Mouse (Mus musculus) kidney, adult 18-20 months (tissue): ENCODE data around the gene Micall2.

Source experiments
- DNase-seq: peaks from one replicate; pipeline ENCODE4 v3.0.0; 2021

Micall2 gene

DNA sequence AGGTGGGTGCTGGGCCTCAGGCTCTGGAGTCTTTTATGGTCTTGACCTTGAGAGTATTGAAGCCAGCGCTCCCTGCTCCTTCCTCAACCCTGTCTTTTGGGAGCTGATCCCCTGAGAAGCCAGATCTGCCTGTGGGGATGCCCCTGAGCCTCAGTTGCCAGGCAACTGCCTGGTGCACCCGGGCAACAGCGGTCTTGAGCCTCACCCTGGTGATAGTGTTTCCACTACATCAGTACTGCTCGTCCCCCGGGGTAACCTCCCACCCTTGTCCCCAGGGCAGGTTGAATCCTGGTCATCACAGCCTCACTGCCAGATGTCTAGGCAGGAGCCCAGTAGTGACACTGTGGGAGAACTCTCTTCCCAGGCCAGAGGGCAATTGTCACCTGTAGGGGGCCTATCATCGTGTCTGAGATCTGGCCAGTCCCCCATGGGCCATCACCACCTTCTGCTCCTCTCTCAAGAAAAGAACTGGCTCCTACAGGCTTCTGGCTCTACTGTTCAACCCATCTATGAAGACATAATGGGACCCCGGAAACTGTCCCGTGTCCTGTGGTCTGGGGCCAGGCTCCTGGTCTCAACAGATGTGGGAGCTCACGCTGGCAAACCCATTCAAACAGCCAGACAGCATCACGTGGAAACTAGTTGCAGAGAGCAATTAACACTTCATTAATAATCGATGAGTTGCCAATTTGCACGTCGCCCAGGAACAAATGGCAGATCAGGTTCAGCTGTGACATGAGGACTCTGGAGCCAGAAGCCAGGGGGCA, 61.0 kb downstream of the Micall2 start:
- no peak for DNase-seq

DNA sequence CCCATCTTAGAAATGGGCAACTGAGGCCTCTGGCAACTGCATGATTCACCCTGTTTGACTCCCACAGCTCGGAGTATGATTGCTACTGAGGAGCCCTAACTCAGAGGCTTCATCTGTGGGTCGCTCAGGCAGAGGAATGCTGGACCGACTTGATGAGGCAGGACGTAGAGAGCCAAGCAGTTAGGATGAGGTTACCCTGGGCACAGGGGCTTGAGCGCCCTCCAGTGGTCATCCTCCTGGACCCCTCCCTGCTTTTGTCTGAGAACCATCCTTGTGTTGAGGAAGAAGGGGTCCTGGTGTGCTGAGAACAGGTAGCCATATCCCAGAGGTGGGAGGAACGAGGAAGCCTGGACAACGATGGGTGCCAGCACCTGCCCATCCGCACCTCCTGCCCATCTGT, 66.8 kb downstream of the Micall2 start:
- peak; percentile 29 for DNase-seq

DNA sequence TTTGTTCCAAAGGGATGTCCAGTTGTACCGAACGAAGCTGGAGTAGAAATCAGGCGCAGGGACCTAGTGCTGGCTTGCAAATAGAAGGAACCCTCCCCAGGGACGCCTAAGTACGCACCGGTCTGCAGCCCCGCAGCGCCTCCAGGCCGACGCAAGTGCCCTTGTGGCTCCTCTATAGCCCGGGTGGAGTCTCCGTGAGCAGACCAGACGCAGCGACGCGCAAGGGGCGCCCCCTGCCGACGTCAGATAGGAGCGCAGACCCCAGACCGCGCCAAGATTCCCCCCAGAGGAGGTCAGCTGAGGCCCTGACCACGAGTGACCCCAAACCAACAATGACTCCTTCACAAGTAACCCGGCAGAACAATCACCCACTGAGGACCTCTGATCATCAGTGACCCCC, 67.6 kb downstream of the Micall2 start:
- DNase-seq, result peak; percentile 74

DNA sequence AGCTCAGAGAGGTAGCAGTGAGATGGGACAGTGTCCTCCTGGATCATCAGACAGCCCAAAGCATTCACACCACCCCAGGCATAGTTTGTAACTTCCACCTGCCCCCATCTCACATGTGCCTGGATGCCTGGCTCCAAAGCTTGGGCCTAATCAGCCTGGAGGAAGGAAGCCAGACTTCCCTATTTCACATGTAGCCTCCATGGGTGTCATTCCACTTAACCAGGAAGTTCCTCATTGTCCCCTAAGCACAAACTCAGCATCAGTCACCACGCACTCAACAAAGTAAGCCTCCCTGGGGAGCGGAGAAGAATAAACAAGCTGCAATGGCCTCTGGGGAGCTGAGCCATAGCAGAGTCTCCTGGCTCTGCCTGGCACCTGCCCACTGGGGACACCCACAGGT, 69.6 kb downstream of the Micall2 start:
- no peak for DNase-seq

DNA sequence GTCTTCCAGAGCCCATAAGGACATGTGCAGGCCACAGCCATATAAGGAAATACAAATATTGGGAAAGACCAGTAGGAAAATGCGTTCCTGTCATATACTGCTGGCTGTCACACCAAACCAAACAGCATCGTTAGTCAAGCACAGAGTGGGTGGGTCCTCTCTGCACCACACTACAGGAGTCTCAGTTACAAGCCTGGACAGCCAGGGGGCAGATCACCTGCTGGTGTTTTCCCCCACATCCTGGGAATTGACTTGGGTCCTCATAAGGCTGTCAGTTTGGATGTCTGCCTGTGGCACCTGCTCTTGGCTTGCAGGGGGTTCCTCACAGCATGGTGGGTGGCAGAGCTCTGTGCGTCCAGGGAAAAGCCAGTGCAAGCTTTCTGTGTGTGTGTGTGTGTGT, 70.8 kb downstream of the Micall2 start:
- no peak for DNase-seq

DNA sequence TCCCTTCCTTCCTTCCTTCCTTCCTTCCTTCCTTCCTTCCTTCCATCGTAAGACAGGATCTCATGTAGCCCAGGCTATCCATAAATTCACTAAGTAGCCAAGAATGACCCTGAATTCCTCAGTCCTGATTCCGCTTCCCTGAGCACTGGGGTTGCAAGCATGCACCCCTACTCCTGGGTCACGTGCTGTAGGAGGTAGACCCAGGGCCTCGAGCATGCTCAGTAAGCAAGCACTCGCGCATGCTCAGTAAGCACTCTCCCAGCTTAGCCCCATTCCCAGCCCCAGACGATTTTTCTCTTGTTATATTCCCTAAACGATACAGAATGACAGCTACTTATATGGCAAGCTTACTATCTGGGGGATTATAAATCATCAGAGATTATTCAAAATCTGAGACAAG, 74.4 kb downstream of the Micall2 start:
- DNase-seq, result no peak

- no peak for DNase-seq
Observed at GRCm38 (mm10) chr5:139659307-139659706, 76.8 kb downstream of the Micall2 start.

- DNase-seq, result no peak
Observed at GRCm38 (mm10) chr5:139658865-139659264, 77.3 kb downstream of the Micall2 start.

DNA sequence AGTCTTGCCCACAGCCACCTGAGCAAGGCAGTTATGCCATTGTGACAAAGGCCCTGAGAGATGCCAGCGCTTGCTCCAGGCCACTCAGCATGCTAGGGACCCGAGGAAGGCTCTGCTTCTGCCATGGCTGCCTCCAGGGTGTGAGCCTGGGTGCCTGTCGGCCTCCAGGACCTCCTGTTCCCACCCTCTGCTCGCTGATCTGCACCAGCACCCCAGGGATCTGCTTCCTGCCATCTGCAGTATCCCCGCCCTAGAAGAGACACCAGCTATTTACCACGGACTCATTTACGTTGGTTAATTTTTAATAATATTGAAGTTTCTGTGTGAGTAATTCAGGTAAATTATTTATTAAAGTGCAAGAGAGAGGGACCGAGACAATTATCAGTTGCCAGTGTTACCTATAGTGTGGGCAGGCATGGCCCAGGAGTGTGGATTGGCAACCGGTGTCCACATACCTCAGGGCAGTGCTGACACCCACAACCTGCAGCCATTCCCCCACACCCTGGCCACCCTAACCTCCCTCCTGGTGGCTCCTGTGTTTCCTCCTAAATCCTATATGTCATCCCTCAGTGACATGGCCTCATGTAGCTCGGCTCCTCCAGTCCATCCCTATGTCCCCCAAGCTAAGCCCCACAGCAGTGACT, 78.1 kb downstream of the Micall2 start:
- no peak for DNase-seq
